Mouse (Mus musculus) heart, adult 18-20 months (tissue): Measurements from ENCODE around the gene Stoml2. TPM values are rescaled to one million over a fixed set of nuclear protein-coding genes. Genes with fewer than 3 reads are reported as not detected.

Experiments
- DNase-seq, 2 experiments: peaks; one replicate each; pipeline ENCODE4 v3.0.0; 2021 to 2022; ENCODE audit warnings: mixed read lengths in 1 of 2
- long read RNA-seq, 2 experiments: library from polyadenylated mRNA; stranded (forward); transcript quantifications; one replicate each; pipeline ENCODE4 v2.0.0; 2021
- total RNA-seq, 2 experiments: library from RNA; stranded (reverse); gene quantifications; 2 replicates each; pipeline ENCODE4 v1.2.3; 2021

The Stoml2 gene
- 100 to 1,000 TPM; 107 to 113 TPM for total RNA-seq
- long read RNA-seq, experiment 1, transcript Stoml2-201 (10 exons, 1,874 nt), result major isoform, 156 of 170 reads
- long read RNA-seq, experiment 1, partial matches to known transcripts, result 5 of 170 reads
- long read RNA-seq, experiment 1, other reads (novel, unspliced or antisense), result 9 of 170 reads
- long read RNA-seq, experiment 2, transcript Stoml2-201 (10 exons, 1,874 nt), result major isoform, 97 of 112 reads
- long read RNA-seq, experiment 2, partial matches to known transcripts, result 5 of 112 reads
- long read RNA-seq, experiment 2, other reads (novel, unspliced or antisense), result 10 of 112 reads

GRCm38 (mm10) chr4:43031237-43031995, at the start of gene Stoml2:
Stoml2 (minus strand) TSS chr4:43031710.
- DNase-seq, result peak; percentile 95

- DNase-seq, result peak in 1 of 2 experiments; percentile 14
Observed at GRCm38 (mm10) chr4:43078071-43078718, 46.7 kb upstream of the Stoml2 start.

- DNase-seq, result no peak
Observed at GRCm38 (mm10) chr4:43074923-43075322, 43.4 kb upstream of the Stoml2 start.

GRCm38 (mm10) chr4:43065471-43065870, 34.0 kb upstream of the Stoml2 start:
- no peak for DNase-seq

GRCm38 (mm10) chr4:43060286-43060685, 28.8 kb upstream of the Stoml2 start:
- DNase-seq, result peak in 1 of 2 experiments; percentile 49

GRCm38 (mm10) chr4:43059697-43060096, 28.2 kb upstream of the Stoml2 start:
- DNase-seq, result no peak

- peak; percentile 89 to 95 for DNase-seq
Observed at GRCm38 (mm10) chr4:43058753-43059654, 27.5 kb upstream of the Stoml2 start, which contains the start of gene Unc13b. Unc13b (plus strand) TSS chr4:43058953.

- no peak for DNase-seq
Observed at GRCm38 (mm10) chr4:43058392-43058752, 26.9 kb upstream of the Stoml2 start.

- DNase-seq, result peak in 1 of 2 experiments; percentile 60
Observed at GRCm38 (mm10) chr4:43057654-43058053, 26.1 kb upstream of the Stoml2 start.

GRCm38 (mm10) chr4:43052627-43053026, 21.1 kb upstream of the Stoml2 start:
- DNase-seq, result peak; percentile 50 to 83

GRCm38 (mm10) chr4:43047231-43047630, 15.7 kb upstream of the Stoml2 start:
- DNase-seq, result peak; percentile 88 to 89

GRCm38 (mm10) chr4:43046607-43047006, 15.1 kb upstream of the Stoml2 start:
- no peak for DNase-seq

GRCm38 (mm10) chr4:43045659-43046302, 14.3 kb upstream of the Stoml2 start, which contains the start of gene Fam214b:
Fam214b (minus strand) TSS chr4:43046220.
- DNase-seq, result peak; percentile 99 to 100

GRCm38 (mm10) chr4:43045285-43045658, 13.8 kb upstream of the Stoml2 start:
- no peak for DNase-seq

- DNase-seq, result peak; percentile 56 to 84
Observed at GRCm38 (mm10) chr4:43044673-43045072, 13.2 kb upstream of the Stoml2 start.

GRCm38 (mm10) chr4:43043644-43044357, 12.3 kb upstream of the Stoml2 start:
- DNase-seq, result peak; percentile 65 to 87

- no peak for DNase-seq
Observed at GRCm38 (mm10) chr4:43040881-43041547, 9.5 kb upstream of the Stoml2 start.

- peak; percentile 96 to 98 for DNase-seq
Observed at GRCm38 (mm10) chr4:43040114-43040572, 8.6 kb upstream of the Stoml2 start.

- no peak for DNase-seq
Observed at GRCm38 (mm10) chr4:43039609-43040008, 8.1 kb upstream of the Stoml2 start.
